ENCODE assay signal across 9 mouse cellular contexts in the genomic region with DNA sequence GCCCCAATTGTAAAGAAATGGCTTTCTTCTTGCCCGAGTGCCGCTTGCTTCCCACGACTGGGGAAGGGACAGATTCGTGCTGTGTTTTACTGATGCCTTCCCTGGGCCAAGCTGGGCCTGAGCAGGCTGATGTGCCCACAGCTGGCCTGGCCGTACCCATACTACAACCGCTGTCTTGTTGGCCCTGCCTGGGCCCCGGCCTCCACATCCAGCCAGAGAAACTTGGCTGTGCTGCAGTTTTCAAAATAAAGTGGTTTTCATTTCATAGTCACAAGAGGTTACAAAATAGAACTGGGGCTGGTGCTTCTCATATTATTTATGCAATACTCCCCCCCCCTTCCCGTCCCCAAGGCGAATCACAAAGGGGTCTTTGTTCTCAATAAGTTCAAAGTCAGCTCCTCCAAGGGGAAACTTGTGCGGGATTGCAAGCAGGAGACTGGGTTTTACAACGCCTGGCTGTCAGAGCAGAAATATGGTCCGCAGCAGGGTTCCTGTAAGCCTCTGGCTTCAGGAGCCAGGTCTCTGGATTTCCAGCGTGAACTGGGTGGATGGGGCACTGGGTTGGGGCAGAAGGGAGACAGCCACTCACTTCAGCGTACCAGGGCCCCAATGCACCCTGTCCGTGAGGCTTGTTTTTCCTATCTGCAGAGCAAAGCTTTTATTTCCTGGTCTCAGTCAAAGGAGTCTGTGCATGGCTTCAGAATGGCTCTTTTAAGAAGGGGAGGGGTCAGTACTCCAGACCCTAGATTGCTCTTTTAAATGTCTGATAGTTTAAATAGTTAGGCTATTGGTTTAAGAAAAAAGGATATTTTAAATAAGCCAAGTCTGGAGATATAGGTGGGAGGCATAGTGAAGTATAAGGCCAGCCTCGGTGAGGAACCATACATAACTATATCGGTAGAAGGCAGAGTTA.
DNase-seq lines count a peak whose midpoint lies in the region; ATAC-seq and TF ChIP-seq lines count a peak whose summit lies in the region.
"Had no signal": no experiment of that assay in that cellular context is flagged by ENCODE, and none has a peak within 500 bp of the region (broad histone marks: within the 10 kb centered on the region; RNA-seq: fewer than 3 reads in every experiment).

No protein-coding gene starts in this region.

- intact Hi-C loops in left cerebral cortex, postnatal 4 days (cut with DNase I) = no loop called here

- no peaks in the 10 kb centered on the region for H3K4me1 ChIP-seq in cerebellum, adult 2 months (ENCODE audit: control insufficient read depth, insufficient read depth, low read length)
- H3K4me1 ChIP-seq in heart, embryonic 13.5 days = peaks cover 38% of the 10 kb centered on the region
- H3K4me1 ChIP-seq in midbrain, postnatal 0 days (ENCODE audit: insufficient read depth, low read length) = peaks cover 4% of the 10 kb centered on the region; the same call in 1 of the 2 replicates

- ATAC-seq in heart, embryonic 13.5 days (ENCODE audit: extremely low read depth, insufficient number of reproducible peaks, low FRiP score, low TSS enrichment) = no peak
- peak; percentile 78 for ATAC-seq in midbrain, postnatal 0 days (ENCODE audit: low FRiP score)
- no peak for ATAC-seq in inflammation-experienced regulatory T-cells, adult 6 months

- no peak for TF ChIP-seq POLR2A in cerebellum, adult 2 months (IDR thresholded peaks at IDR 0.05; ENCODE audit: borderline replicate concordance, insufficient read depth, low read length)

- H3K9me3 ChIP-seq in heart, embryonic 13.5 days = no peaks in the 10 kb centered on the region
- H3K9me3 ChIP-seq in midbrain, postnatal 0 days (ENCODE audit: low read length) = no peaks in the 10 kb centered on the region

- H3K4me3 ChIP-seq in cerebellum, adult 2 months (replicated peaks; ENCODE audit: insufficient read depth, low read depth, low read length) = no peak overlapping the region
- H3K4me3 ChIP-seq in heart, embryonic 13.5 days = no peak overlapping the region
- H3K4me3 ChIP-seq in midbrain, postnatal 0 days (ENCODE audit: low read depth, low read length) = no peak overlapping the region
- H3K4me3 ChIP-seq: myocyte had no signal

- no peaks in the 10 kb centered on the region for H3K27me3 ChIP-seq in cerebellum, adult 2 months (ENCODE audit: control insufficient read depth, insufficient read depth, low read length)
- no peaks in the 10 kb centered on the region for H3K27me3 ChIP-seq in heart, embryonic 13.5 days (replicated peaks)
- no peaks in the 10 kb centered on the region for H3K27me3 ChIP-seq in midbrain, postnatal 0 days (ENCODE audit: insufficient read depth, low read length)

- H3K9ac ChIP-seq in heart, embryonic 13.5 days = peak overlapping the region; percentile 63
- no peak overlapping the region for H3K9ac ChIP-seq in midbrain, postnatal 0 days (replicated peaks; ENCODE audit: low read length, poor library complexity, severe bottlenecking)

- peak overlapping the region; percentile 28; the same call in 1 of the 2 replicates for H3K27ac ChIP-seq in cerebellum, adult 2 months (ENCODE audit: insufficient read depth, low read length)
- peak overlapping the region; percentile 83 for H3K27ac ChIP-seq in heart, embryonic 13.5 days (replicated peaks)
- H3K27ac ChIP-seq in midbrain, postnatal 0 days (ENCODE audit: low read depth, low read length) = peak overlapping the region; percentile 65

- peak in 1 of 2 experiments; percentile 31 for DNase-seq in cerebellum, adult 2 months
- no peak for DNase-seq in cerebellum, adult 8-10 months
- DNase-seq in testis, postnatal 10 days (ENCODE audit: low spot score) = peak; percentile 43
- DNase-seq in testis, postnatal 14 days (ENCODE audit: low spot score) = no peak
- peak; percentile 48 for DNase-seq in left cerebral cortex, postnatal 4 days
- peak; percentile 64 for DNase-seq in midbrain, postnatal 0 days (ENCODE audit: low spot score)

- 37% methylated on average over 17 of the region's 17 CpGs for WGBS in cerebellum, adult 2 months
- WGBS in heart, embryonic 13.5 days = 53% methylated on average over 17 of the region's 17 CpGs
- WGBS in midbrain, postnatal 0 days = 23% methylated on average over 17 of the region's 17 CpGs

- H3K4me2 ChIP-seq in heart, embryonic 13.5 days = no peak overlapping the region
- H3K4me2 ChIP-seq in midbrain, postnatal 0 days (ENCODE audit: low read depth, low read length, poor library complexity, severe bottlenecking) = no peak overlapping the region

- no peak for TF ChIP-seq CTCF in cerebellum, adult 2 months (IDR thresholded peaks at IDR 0.05; ENCODE audit: borderline replicate concordance, insufficient read depth, low read depth, low read length)
- TF ChIP-seq CTCF in midbrain, postnatal 0 days (IDR thresholded peaks at IDR 0.05) = no peak

- H3K36me3 ChIP-seq in heart, embryonic 13.5 days = no peaks in the 10 kb centered on the region
- no peaks in the 10 kb centered on the region for H3K36me3 ChIP-seq in midbrain, postnatal 0 days (ENCODE audit: insufficient read depth, low read length)

Comparison
In these comparisons a context has a peak if more than half of its experiments do, and no peak if none do; other contexts are left out.
1. DNase-seq: peak in testis, postnatal 10 days (single experiment), left cerebral cortex, postnatal 4 days (single experiment) and midbrain, postnatal 0 days (single experiment); none in cerebellum, adult 8-10 months (single experiment) and testis, postnatal 14 days (single experiment).
2. H3K27ac ChIP-seq: peak in every context shown above with its lines; median percentile 83 in heart, embryonic 13.5 days; 65 in midbrain, postnatal 0 days; 28 in cerebellum, adult 2 months.